In the genomic region with DNA sequence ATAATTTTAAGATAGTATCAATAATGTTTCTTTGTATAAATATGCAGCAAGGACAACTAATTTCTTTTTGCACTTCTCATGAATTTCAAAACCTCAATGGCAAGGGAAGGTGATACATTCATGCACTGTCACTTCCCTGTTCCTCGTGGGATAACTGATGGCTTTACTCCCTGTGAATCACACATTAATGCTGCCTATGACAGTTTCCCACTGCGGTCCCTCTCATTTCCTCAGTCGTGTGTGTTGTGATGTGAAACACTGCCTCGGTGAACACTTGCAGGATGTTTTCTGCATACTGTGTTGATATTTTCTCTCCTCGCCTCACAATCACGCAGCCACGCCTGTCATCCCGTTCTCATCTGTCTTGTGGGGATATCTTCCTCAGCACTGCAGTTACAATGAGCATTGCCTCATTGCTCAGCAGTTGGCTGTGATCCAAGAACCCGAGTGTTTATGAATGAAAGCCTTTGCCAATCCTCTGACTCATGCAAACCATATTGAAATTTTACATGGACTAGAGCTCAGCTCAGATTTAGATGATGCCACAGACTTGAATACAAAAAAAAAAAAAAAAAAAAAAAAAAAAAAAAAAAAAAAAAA, we compare ENCODE assay signal across 7 mouse cellular contexts.
A peak's percentile ranks its signal among the peaks of the same experiment; 100 is the strongest.
DNase-seq lines count a peak whose midpoint lies in the region; ATAC-seq lines count a peak whose summit lies in the region.

No protein-coding gene starts in this region.

- peak; percentile 12 for DNase-seq in ovary, postnatal 14 days (ENCODE audit: low spot score)
- DNase-seq in ovary, adult 18-20 months (ENCODE audit: low spot score): no peak
- peak; percentile 89 to 90 for DNase-seq in cerebellum, postnatal 10 days
- peak; percentile 56 for DNase-seq in heart, postnatal 4 days
- DNase-seq in left cerebral cortex, postnatal 4 days: peak; percentile 86
- peak; percentile 71 to 76 for DNase-seq in right cerebral cortex, postnatal 36 days (ENCODE audit: low spot score in 2 of 2)

- ATAC-seq in megakaryocyte, adult 5-6 weeks (ENCODE audit: poor library complexity, severe bottlenecking): no peak

- intact Hi-C loops in left cerebral cortex, postnatal 4 days (cut with DNase I): no loop called here
